Mouse (Mus musculus): ENCODE results near the gene Srp72. TPM values are rescaled to one million over a fixed set of nuclear protein-coding genes. Genes with fewer than 3 reads are reported as not detected.

Gene Srp72
- total and polyA plus RNA-seq, 3 experiments: 77.4 to 148 (median 85.2) TPM

GRCm38 (mm10) chr5:76951106-76952027 lies 23.1 kb upstream of the Srp72 start, which contains the start of the genes Paics and Ppat:
TSS of gene Paics (plus strand) at chr5:76951307.
TSS of gene Ppat (minus strand) at chr5:76951578.
- Histone ChIP-seq H3K36me3 (replicated peaks in 1 of 2; ENCODE audit: control insufficient read depth in 1 of 2, insufficient read depth in 1 of 2, low read length in 1 of 2) (peaks cover 3 to 43% of the 10 kb centered on the region in 2 experiments), H3K9ac (ENCODE audit: insufficient read depth, low read depth) (peak within 1 kb of the TSS; percentile 82), H3K27ac (ENCODE audit: insufficient read depth, low read depth) (peak within 1 kb of the TSS; percentile 68), H3K79me2 (replicated peaks; ENCODE audit: control insufficient read depth, extremely low read depth, insufficient read depth, poor library complexity, severe bottlenecking) (peaks cover 82% of the 10 kb centered on the region), H3K27me3 (replicated peaks) (no peaks in the 10 kb centered on the region), H3K4me2 (ENCODE audit: insufficient read depth, low read depth, poor library complexity, severe bottlenecking) (peak within 1 kb of the TSS; percentile 96), H3K4me1 (ENCODE audit: control insufficient read depth in 1 of 2, insufficient read depth in 2 of 2) (peaks cover 11 to 50% of the 10 kb centered on the region in 2 experiments; a peak in 3 of 4 replicates), H3K4me3 (replicated peaks in 1 of 3; ENCODE audit: low read depth in 2 of 3, low read length in 2 of 3, poor library complexity in 1 of 3) (peak within 1 kb of the TSS; percentile 72 to 97 (median 94)), H3K9me3 (replicated peaks; ENCODE audit: low read length) (no peaks in the 10 kb centered on the region)
- peak; percentile 98 for DNase-seq (ENCODE audit: extremely low read depth)
- dilution Hi-C loops (cut with MboI; ENCODE audit: extremely low pct_ligation_motif_present, extremely low pct_unique_long_range_greater_than_20kb, low sequenced_read_pairs) (no loop called here), in situ Hi-C loops (cut with MboI; ENCODE audit: low pct_ligation_motif_present, low pct_unique_long_range_greater_than_20kb, low sequenced_read_pairs) (loop anchor here (5.0 kb wide), 1 partner anchor 39 kb away; no protein-coding TSS in a partner anchor)
- peak; percentile 80; the same call in 1 of the 2 replicates for TF ChIP-seq TBP (conservative IDR thresholded peaks at IDR 0.05; ENCODE audit: low read depth, low read length)
- no peak for TF ChIP-seq USF2 (conservative IDR thresholded peaks at IDR 0.05; ENCODE audit: low read depth, low read length)
- peak; percentile 91 for TF ChIP-seq NELFE (IDR thresholded peaks at IDR 0.05; ENCODE audit: low read depth, low read length)
- peak; percentile 95 for TF ChIP-seq MAZ (IDR thresholded peaks at IDR 0.05; ENCODE audit: low read depth, low read length)
- peak; percentile 97 for TF ChIP-seq E2F4 (IDR thresholded peaks at IDR 0.05; ENCODE audit: insufficient replicate concordance, low read depth, low read length)
- peak; percentile 99 for TF ChIP-seq SIN3A (IDR thresholded peaks at IDR 0.05; ENCODE audit: low read length)
- peak; percentile 90 for TF ChIP-seq NRF1 (IDR thresholded peaks at IDR 0.05; ENCODE audit: low read depth, low read length)
- peak; percentile 83 for TF ChIP-seq ZMIZ1 (IDR thresholded peaks at IDR 0.05; ENCODE audit: low read depth, low read length)
- peak; percentile 65; the same call in 1 of the 2 replicates for TF ChIP-seq RCOR1 (conservative IDR thresholded peaks at IDR 0.05; ENCODE audit: low read depth, low read length)
- no peak for TF ChIP-seq SMC3 (IDR thresholded peaks at IDR 0.05; ENCODE audit: low read depth, low read length)
- TF ChIP-seq POLR2AphosphoS2 (IDR thresholded peaks at IDR 0.05; ENCODE audit: low read depth, low read length): peak; percentile 61; the same call in 1 of the 2 replicates
- TF ChIP-seq ZNF384 (IDR thresholded peaks at IDR 0.05; ENCODE audit: low read depth, low read length): peak; percentile 29
- TF ChIP-seq UBTF (IDR thresholded peaks at IDR 0.05; ENCODE audit: low read depth, low read length): 0 out of 2 replicates have a peak, but pooled peaks have one; percentile 49
- no peak for TF ChIP-seq EP300 (IDR thresholded peaks at IDR 0.05; ENCODE audit: low read length)
- TF ChIP-seq PAX5 (IDR thresholded peaks at IDR 0.05; ENCODE audit: low read length): no peak
- TF ChIP-seq MEF2A (IDR thresholded peaks at IDR 0.05; ENCODE audit: borderline replicate concordance, low read depth, low read length): peak; percentile 54
- peak; percentile 53; the same call in 1 of the 2 replicates for TF ChIP-seq CHD2 (IDR thresholded peaks at IDR 0.05; ENCODE audit: low read length)
- no peak for TF ChIP-seq GABPA (IDR thresholded peaks at IDR 0.05; ENCODE audit: insufficient replicate concordance, low read depth, low read length)
- no peak; the same call in 1 of the 2 replicates for TF ChIP-seq ETS1 (conservative IDR thresholded peaks at IDR 0.05; ENCODE audit: low read depth, low read length)
- TF ChIP-seq KAT2A (IDR thresholded peaks at IDR 0.05; ENCODE audit: insufficient replicate concordance, low read length): peak; percentile 84; the same call in 1 of the 2 replicates
- peak; percentile 84 for TF ChIP-seq MAX (IDR thresholded peaks at IDR 0.05; ENCODE audit: low read length)
- no peak for TF ChIP-seq JUND (conservative IDR thresholded peaks at IDR 0.05; ENCODE audit: low read depth, low read length)
- TF ChIP-seq POLR2A (IDR thresholded peaks at IDR 0.05; ENCODE audit: low read depth, low read length): peak; percentile 95
- no peak for TF ChIP-seq RAD21 (IDR thresholded peaks at IDR 0.05; ENCODE audit: low read depth, low read length)
- peak; percentile 64; the same call in 1 of the 2 replicates for TF ChIP-seq MYC (IDR thresholded peaks at IDR 0.05; ENCODE audit: low read depth, low read length)
- TF ChIP-seq ZC3H11A (IDR thresholded peaks at IDR 0.05; ENCODE audit: low read depth, low read length): no peak
- no peak for TF ChIP-seq CTCF (conservative IDR thresholded peaks at IDR 0.05 in 1 of 2, IDR thresholded peaks at IDR 0.05 in 1 of 2; ENCODE audit: low read depth in 2 of 2, low read length in 2 of 2)
- no peak for TF ChIP-seq JUN (IDR thresholded peaks at IDR 0.05; ENCODE audit: insufficient read depth, low read depth, low read length)
- TF ChIP-seq CHD1 (IDR thresholded peaks at IDR 0.05; ENCODE audit: low read depth, low read length): no peak; the same call in 1 of the 2 replicates
- TF ChIP-seq IRF4 (IDR thresholded peaks at IDR 0.05; ENCODE audit: low read depth, low read length): peak; percentile 54
- TF ChIP-seq HCFC1 (IDR thresholded peaks at IDR 0.05; ENCODE audit: low read depth, low read length): peak; percentile 80
- no peak for TF ChIP-seq ZKSCAN1 (IDR thresholded peaks at IDR 0.05; ENCODE audit: borderline replicate concordance, low read depth, low read length)
- TF ChIP-seq MXI1 (IDR thresholded peaks at IDR 0.05; ENCODE audit: low read depth, low read length): peak; percentile 94
- TF ChIP-seq MAFK (IDR thresholded peaks at IDR 0.05; ENCODE audit: insufficient replicate concordance, low read length): no peak
- TF ChIP-seq USF1 (IDR thresholded peaks at IDR 0.05; ENCODE audit: low read depth, low read length): no peak
- TF ChIP-seq TCF12 (IDR thresholded peaks at IDR 0.05; ENCODE audit: low read depth, low read length): peak; percentile 82
- peak; percentile 92 for TF ChIP-seq ELF1 (IDR thresholded peaks at IDR 0.05; ENCODE audit: low read depth, low read length)
